Mouse (Mus musculus) heart, embryonic 13.5 days (tissue): ENCODE measurements around the gene Col6a6. TPM values are rescaled to one million over a fixed set of nuclear protein-coding genes. Genes with fewer than 3 reads are reported as not detected.

Experiments
- ATAC-seq: fragments of 200-750 bp; cut with Nextera tagmentation; 2 replicates; pipeline ENCODE4 v1.8.0; 2017; ENCODE audit warnings: moderate TSS enrichment; ENCODE audit not compliant: insufficient number of reproducible peaks, low FRiP score, low TSS enrichment; ENCODE audit errors: extremely low read depth
- H3K27ac ChIP-seq: fragments of 300-500 bp; sonication (generic); replicated peaks from 2 replicates; pipeline ENCODE4 v1.5.1; 2015; ENCODE audit warnings: moderate library complexity, mild to moderate bottlenecking, inconsistent platforms
- H3K27me3 ChIP-seq: fragments of 300-500 bp; sonication (generic); replicated peaks from 2 replicates; pipeline ENCODE4 v1.6.1; 2015; ENCODE audit warnings: mild to moderate bottlenecking, inconsistent platforms
- H3K36me3 ChIP-seq: fragments of 300-500 bp; sonication (generic); 2 replicates; pipeline ENCODE4 v1.6.1; 2015; ENCODE audit warnings: mild to moderate bottlenecking, inconsistent platforms
- H3K4me1 ChIP-seq: fragments of 300-500 bp; sonication (generic); 2 replicates; pipeline ENCODE4 v1.6.1; 2015; ENCODE audit warnings: inconsistent platforms
- H3K4me2 ChIP-seq: fragments of 300-500 bp; sonication (generic); 2 replicates; pipeline ENCODE4 v1.6.1; 2015; ENCODE audit warnings: inconsistent platforms, mild to moderate bottlenecking, moderate library complexity
- H3K4me3 ChIP-seq: fragments of 300-500 bp; sonication (generic); 2 replicates; pipeline ENCODE4 v1.5.1; 2015; ENCODE audit warnings: moderate library complexity, mild to moderate bottlenecking, inconsistent platforms
- H3K9ac ChIP-seq: fragments of 300-500 bp; sonication (generic); 2 replicates; pipeline ENCODE4 v1.6.1; 2015; ENCODE audit warnings: inconsistent platforms, mild to moderate bottlenecking, moderate library complexity
- H3K9me3 ChIP-seq: fragments of 300-500 bp; sonication (generic); 2 replicates; pipeline ENCODE4 v1.6.1; 2016; ENCODE audit warnings: inconsistent platforms
- WGBS: fragments of 180-500 bp; shearing (Covaris S2); methylation state at CpG from one replicate; pipeline ENCODE4 v1.1.7; 2015; ENCODE audit warnings: mixed read lengths; 5-methylcytosine and 5-hydroxymethylcytosine counted together
- polyA plus RNA-seq: library from polyadenylated mRNA; unstranded; fragments of >200 nt; fragmentation: Nextera tagmentation; extraction: Ambion mirVana; gene quantifications from 2 replicates; pipeline ENCODE4 v1.2.1, GENCODE M21; 2015

Col6a6 gene
- polyA plus RNA-seq, 1 experiment from 2014 or later = 2.1 TPM

GRCm38 (mm10) chr9:105739446-105739845, 88.5 kb downstream of the Col6a6 start:
- H3K4me3 ChIP-seq = no peak overlapping the region
- no peaks in the 10 kb centered on the region for H3K9me3 ChIP-seq
- H3K9ac ChIP-seq = no peak overlapping the region
- no peaks in the 10 kb centered on the region for H3K27me3 ChIP-seq
- no peak for ATAC-seq
- H3K27ac ChIP-seq = no peak overlapping the region
- 80% methylated on average over 9 of the region's 9 CpGs for WGBS
- H3K4me2 ChIP-seq = no peak overlapping the region
- peaks cover 7% of the 10 kb centered on the region; the same call in 1 of the 2 replicates for H3K4me1 ChIP-seq
- no peaks in the 10 kb centered on the region for H3K36me3 ChIP-seq

- no peak; the same call in 1 of the 2 replicates for ATAC-seq
- WGBS = 28% methylated on average over 8 of the region's 8 CpGs
- Histone ChIP-seq H3K36me3 (no peaks in the 10 kb centered on the region), H3K27ac (no peak overlapping the region), H3K4me3 (no peak overlapping the region), H3K27me3 (no peaks in the 10 kb centered on the region), H3K4me1 (peaks cover 7% of the 10 kb centered on the region; the same call in 1 of the 2 replicates), H3K9ac (no peak overlapping the region), H3K9me3 (no peaks in the 10 kb centered on the region), H3K4me2 (no peak overlapping the region)
Measured at GRCm38 (mm10) chr9:105737448-105737847, 90.5 kb downstream of the Col6a6 start.

GRCm38 (mm10) chr9:105735195-105735594, 92.8 kb downstream of the Col6a6 start:
- Histone ChIP-seq H3K27ac (no peak overlapping the region), H3K27me3 (no peaks in the 10 kb centered on the region), H3K4me3 (no peak overlapping the region), H3K9me3 (no peaks in the 10 kb centered on the region), H3K36me3 (no peaks in the 10 kb centered on the region), H3K4me1 (peaks cover 12% of the 10 kb centered on the region), H3K4me2 (no peak overlapping the region), H3K9ac (no peak overlapping the region)
- no peak for ATAC-seq
- 75% methylated on average over 5 of the region's 5 CpGs for WGBS

GRCm38 (mm10) chr9:105734651-105735050, 93.3 kb downstream of the Col6a6 start:
- WGBS = 69% methylated on average over 2 of the region's 2 CpGs
- no peak overlapping the region for H3K9ac ChIP-seq
- ATAC-seq = no peak

GRCm38 (mm10) chr9:105731976-105732375, 96.0 kb downstream of the Col6a6 start:
- Histone ChIP-seq H3K9me3 (no peaks in the 10 kb centered on the region), H3K9ac (no peak overlapping the region), H3K4me2 (no peak overlapping the region), H3K4me1 (peaks cover 6% of the 10 kb centered on the region), H3K36me3 (no peaks in the 10 kb centered on the region), H3K4me3 (no peak overlapping the region), H3K27me3 (no peaks in the 10 kb centered on the region), H3K27ac (no peak overlapping the region; the same call in 1 of the 2 replicates)
- WGBS = 56% methylated on average over 7 of the region's 7 CpGs
- no peak for ATAC-seq

More at GRCm38 (mm10) chr9:105734651-105735050, 93.3 kb downstream of the Col6a6 start:
- H3K36me3 ChIP-seq = no peaks in the 10 kb centered on the region
- H3K9me3 ChIP-seq = no peaks in the 10 kb centered on the region
- no peak overlapping the region for H3K4me2 ChIP-seq
- H3K4me3 ChIP-seq = no peak overlapping the region
- peaks cover 12% of the 10 kb centered on the region for H3K4me1 ChIP-seq
- H3K27me3 ChIP-seq = no peaks in the 10 kb centered on the region
- no peak overlapping the region for H3K27ac ChIP-seq

- 76% methylated on average over 4 of the region's 4 CpGs for WGBS
- ATAC-seq = no peak
- no peak overlapping the region for H3K27ac ChIP-seq
- H3K9me3 ChIP-seq = no peaks in the 10 kb centered on the region
- H3K27me3 ChIP-seq = no peaks in the 10 kb centered on the region
- no peak overlapping the region for H3K4me3 ChIP-seq
- no peak overlapping the region for H3K9ac ChIP-seq
- H3K4me2 ChIP-seq = no peak overlapping the region
- no peaks in the 10 kb centered on the region for H3K36me3 ChIP-seq
- peaks cover 5% of the 10 kb centered on the region; the same call in 1 of the 2 replicates for H3K4me1 ChIP-seq
Measured at GRCm38 (mm10) chr9:105720430-105720829, 107.5 kb downstream of the Col6a6 start.

GRCm38 (mm10) chr9:105719851-105720395, 108.0 kb downstream of the Col6a6 start:
- no peak overlapping the region for H3K9ac ChIP-seq
- H3K4me3 ChIP-seq = no peak overlapping the region
- peaks cover 5% of the 10 kb centered on the region; the same call in 1 of the 2 replicates for H3K4me1 ChIP-seq
- WGBS = 44% methylated on average over 5 of the region's 5 CpGs
- no peaks in the 10 kb centered on the region for H3K9me3 ChIP-seq
- no peak overlapping the region for H3K27ac ChIP-seq
- no peaks in the 10 kb centered on the region for H3K27me3 ChIP-seq
- no peak overlapping the region for H3K4me2 ChIP-seq
- H3K36me3 ChIP-seq = no peaks in the 10 kb centered on the region
- no peak for ATAC-seq

- ATAC-seq = no peak
- H3K27ac ChIP-seq = no peak overlapping the region
- 74% methylated on average over 7 of the region's 7 CpGs for WGBS
Measured at GRCm38 (mm10) chr9:105719367-105719766, 108.6 kb downstream of the Col6a6 start.

GRCm38 (mm10) chr9:105712049-105712448, 115.9 kb downstream of the Col6a6 start:
- Histone ChIP-seq H3K27ac (no peak overlapping the region), H3K9ac (no peak overlapping the region), H3K27me3 (no peaks in the 10 kb centered on the region; the same call in 1 of the 2 replicates), H3K9me3 (no peaks in the 10 kb centered on the region), H3K4me2 (no peak overlapping the region), H3K4me1 (peaks cover 12% of the 10 kb centered on the region), H3K36me3 (no peaks in the 10 kb centered on the region), H3K4me3 (no peak overlapping the region)
- 84% methylated on average over 3 of the region's 3 CpGs for WGBS
- no peak for ATAC-seq

More at GRCm38 (mm10) chr9:105719367-105719766, 108.6 kb downstream of the Col6a6 start:
- Histone ChIP-seq H3K9ac (no peak overlapping the region), H3K27me3 (no peaks in the 10 kb centered on the region), H3K4me1 (peaks cover 5% of the 10 kb centered on the region; the same call in 1 of the 2 replicates), H3K36me3 (no peaks in the 10 kb centered on the region), H3K4me2 (no peak overlapping the region), H3K4me3 (no peak overlapping the region), H3K9me3 (no peaks in the 10 kb centered on the region)

- no peaks in the 10 kb centered on the region for H3K36me3 ChIP-seq
- H3K4me1 ChIP-seq = peaks cover 14% of the 10 kb centered on the region
- H3K4me3 ChIP-seq = no peak overlapping the region
- H3K9me3 ChIP-seq = no peaks in the 10 kb centered on the region
- H3K9ac ChIP-seq = no peak overlapping the region
- WGBS = 81% methylated on average over 1 of the region's 1 CpGs
- no peak overlapping the region for H3K4me2 ChIP-seq
- no peaks in the 10 kb centered on the region; the same call in 1 of the 2 replicates for H3K27me3 ChIP-seq
- ATAC-seq = no peak
- H3K27ac ChIP-seq = no peak overlapping the region
Measured at GRCm38 (mm10) chr9:105705011-105705410, 122.9 kb downstream of the Col6a6 start.

GRCm38 (mm10) chr9:105704226-105704932, 123.6 kb downstream of the Col6a6 start:
- Histone ChIP-seq H3K4me3 (no peak overlapping the region), H3K4me1 (peaks cover 18% of the 10 kb centered on the region), H3K36me3 (no peaks in the 10 kb centered on the region), H3K27me3 (no peaks in the 10 kb centered on the region; the same call in 1 of the 2 replicates), H3K9me3 (no peaks in the 10 kb centered on the region), H3K9ac (no peak overlapping the region), H3K4me2 (no peak overlapping the region), H3K27ac (no peak overlapping the region)
- 81% methylated on average over 16 of the region's 16 CpGs for WGBS
- ATAC-seq = no peak
